Mouse (Mus musculus) embryonic fibroblast, embryonic 13.5 days (primary cell): ENCODE data around the gene Lgals8. TPM values are rescaled to one million over a fixed set of nuclear protein-coding genes. Genes with fewer than 3 reads are reported as not detected.

Experiments
- H3K27ac ChIP-seq: 2 replicates; pipeline ENCODE4 v1.5.1; 2012; ENCODE audit warnings: low read length, control low read depth, inconsistent platforms; ENCODE audit not compliant: insufficient read depth
- H3K4me1 ChIP-seq: 2 replicates; pipeline ENCODE4 v1.6.1; 2011; ENCODE audit warnings: low read length; ENCODE audit not compliant: control insufficient read depth, insufficient read depth
- H3K4me3 ChIP-seq: 2 replicates; pipeline ENCODE4 v1.5.1; 2011; ENCODE audit warnings: mild to moderate bottlenecking, control low read depth, low read length; ENCODE audit not compliant: insufficient read depth
- CTCF ChIP-seq: IDR thresholded peaks from 2 replicates; pipeline ENCODE4 v1.5.1; 2011; ENCODE audit warnings: mild to moderate bottlenecking, control low read depth, low read length, moderate library complexity, borderline replicate concordance; ENCODE audit not compliant: insufficient read depth
- POLR2A ChIP-seq: IDR thresholded peaks from 2 replicates; pipeline ENCODE4 v1.6.1; 2011; ENCODE audit warnings: low read depth, mild to moderate bottlenecking, control low read depth, low read length, moderate library complexity
- polyA plus RNA-seq: library from polyadenylated mRNA; stranded (reverse); fragments of >200 nt; gene quantifications from 2 replicates; pipeline ENCODE4 v1.2.4, GENCODE M21; 2011; ENCODE audit warnings: low read depth; ENCODE audit not compliant: missing spikeins, insufficient read length

Lgals8 gene
- polyA plus RNA-seq, 1 experiment, result 72.2 TPM

GRCm38 (mm10) chr13:12428556-12428955, 36.2 kb downstream of the Lgals8 start:
- Histone ChIP-seq H3K27ac (no peak overlapping the region), H3K4me1 (no peaks in the 10 kb centered on the region), H3K4me3 (no peak overlapping the region)
- TF ChIP-seq CTCF (no peak), POLR2A (no peak)

GRCm38 (mm10) chr13:12420596-12420995, 44.1 kb downstream of the Lgals8 start:
- Histone ChIP-seq H3K27ac (no peak overlapping the region), H3K4me3 (no peak overlapping the region), H3K4me1 (no peaks in the 10 kb centered on the region)
- TF ChIP-seq CTCF (no peak), POLR2A (no peak)

GRCm38 (mm10) chr13:12412016-12412415, 52.7 kb downstream of the Lgals8 start:
- Histone ChIP-seq H3K4me1 (no peaks in the 10 kb centered on the region), H3K27ac (no peak overlapping the region), H3K4me3 (no peak overlapping the region)
- TF ChIP-seq POLR2A (no peak), CTCF (no peak)

- no peak overlapping the region for H3K27ac ChIP-seq
- no peak overlapping the region for H3K4me3 ChIP-seq
- TF ChIP-seq POLR2A (no peak), CTCF (no peak)
- no peaks in the 10 kb centered on the region for H3K4me1 ChIP-seq
Observed at GRCm38 (mm10) chr13:12408343-12409066, 56.2 kb downstream of the Lgals8 start.

GRCm38 (mm10) chr13:12395571-12395970, 69.2 kb downstream of the Lgals8 start:
- peaks cover 5% of the 10 kb centered on the region for H3K4me1 ChIP-seq
- H3K4me3 ChIP-seq, result peak overlapping the region; percentile 92
- no peak overlapping the region for H3K27ac ChIP-seq
- no peak for TF ChIP-seq CTCF
- TF ChIP-seq POLR2A, result no peak

GRCm38 (mm10) chr13:12394609-12395505, 69.9 kb downstream of the Lgals8 start, which contains the start of gene Heatr1:
Gene Heatr1 (plus strand): TSS chr13:12395027.
- TF ChIP-seq POLR2A, result peak; percentile 77
- no peak for TF ChIP-seq CTCF
- no peak within 1 kb of the TSS for H3K27ac ChIP-seq

More at GRCm38 (mm10) chr13:12394609-12395505, 69.9 kb downstream of the Lgals8 start, which contains the start of gene Heatr1:
- Histone ChIP-seq H3K4me1 (peaks cover 5% of the 10 kb centered on the region), H3K4me3 (peak within 1 kb of the TSS; percentile 92)

Other genes with a start within 250 kb of the Lgals8 start
- 25.7 and 26.5 TPM in 2 replicates for gene Mtr, start 206.8 kb downstream of the Lgals8 start, polyA plus RNA-seq
- gene Actn2, start 124.2 kb downstream of the Lgals8 start, polyA plus RNA-seq, result not detected in 2 replicates
- 29.1 and 34.0 TPM in 2 replicates for gene Heatr1, start 69.9 kb downstream of the Lgals8 start, polyA plus RNA-seq
- gene Edaradd, start 55.5 kb upstream of the Lgals8 start, polyA plus RNA-seq, result 0.10 TPM in 1 of 2 replicates, not detected in the other
- gene Ero1lb, start 100.9 kb upstream of the Lgals8 start, polyA plus RNA-seq, result 2.1 and 2.4 TPM in 2 replicates